Mouse (Mus musculus) MEL (cell line): ENCODE results near the gene Anapc11. TPM values are rescaled to one million over a fixed set of nuclear protein-coding genes. Genes with fewer than 3 reads are reported as not detected.

ENCODE experiments used
- DNase-seq: peaks from one replicate; pipeline ENCODE4 v3.0.0; 2011; ENCODE audit warnings: low read depth, low spot score
- H3K27ac ChIP-seq: 2 replicates; pipeline ENCODE4 v1.5.1; 2012; ENCODE audit warnings: low read depth, mild to moderate bottlenecking, control low read depth, low read length, moderate library complexity; ENCODE audit not compliant: control insufficient read depth
- H3K27me3 ChIP-seq, 2 experiments: fragments of 150-350 bp in 1 of 2; sonication (generic) in 1 of 2; 2 replicates each; pipeline ENCODE4 v1.6.1; 2012; ENCODE audit warnings: low read length in 2 of 2, mild to moderate bottlenecking in 2 of 2, improper control_type of control experiment in 1 of 2, moderate library complexity in 1 of 2; ENCODE audit not compliant: insufficient read depth in 2 of 2, control insufficient read depth in 1 of 2
- H3K36me3 ChIP-seq, 2 experiments: 2 replicates each; pipeline ENCODE4 v1.6.1; 2012 to 2014; ENCODE audit warnings: low read length in 2 of 2, improper control_type of control experiment in 1 of 2, inconsistent platforms in 1 of 2, mild to moderate bottlenecking in 1 of 2; ENCODE audit not compliant: insufficient read depth in 2 of 2, control insufficient read depth in 1 of 2
- H3K4me1 ChIP-seq, 2 experiments: fragments of 150-350 bp in 1 of 2; sonication (generic) in 1 of 2; 2 replicates each; pipeline ENCODE4 v1.6.1; 2012; ENCODE audit warnings: low read length in 2 of 2, improper control_type of control experiment in 1 of 2, mild to moderate bottlenecking in 1 of 2; ENCODE audit not compliant: insufficient read depth in 2 of 2, control insufficient read depth in 1 of 2
- H3K4me3 ChIP-seq, 2 experiments: fragments of 150-350 bp in 1 of 2; sonication (generic) in 1 of 2; 2 replicates each; pipeline ENCODE4 v1.5.1; 2012; ENCODE audit warnings: low read depth in 2 of 2, low read length in 2 of 2, mild to moderate bottlenecking in 2 of 2, moderate library complexity in 2 of 2, control low read depth in 1 of 2, improper control_type of control experiment in 1 of 2; ENCODE audit not compliant: control insufficient read depth in 1 of 2, insufficient read depth in 1 of 2
- H3K79me2 ChIP-seq: 2 replicates; pipeline ENCODE4 v1.6.1; 2012; ENCODE audit warnings: mild to moderate bottlenecking, low read length, moderate library complexity; ENCODE audit not compliant: control insufficient read depth, poor library complexity, insufficient read depth
- H3K9ac ChIP-seq: 2 replicates; pipeline ENCODE4 v1.6.1; 2012; ENCODE audit warnings: low read depth, mild to moderate bottlenecking, control low read depth, low read length, moderate library complexity; ENCODE audit not compliant: control insufficient read depth, poor library complexity, severe bottlenecking
- H3K9me3 ChIP-seq: fragments of 150-350 bp; sonication (generic); replicated peaks from 2 replicates; pipeline ENCODE4 v1.6.1; 2012; ENCODE audit warnings: mild to moderate bottlenecking, low read length, improper control_type of control experiment, moderate library complexity; ENCODE audit not compliant: insufficient read depth
- BHLHE40 ChIP-seq: IDR thresholded peaks from 2 replicates; pipeline ENCODE4 v1.6.1; 2012; ENCODE audit warnings: low read depth, mild to moderate bottlenecking, inconsistent platforms, low read length, improper control_type of control experiment, borderline replicate concordance
- CHD1 ChIP-seq: IDR thresholded peaks from 2 replicates; pipeline ENCODE4 v1.6.1; 2012; ENCODE audit warnings: low read depth, mild to moderate bottlenecking, inconsistent platforms, low read length, improper control_type of control experiment
- CTCF ChIP-seq, 3 experiments: IDR thresholded peaks in 2 of 3; conservative IDR thresholded peaks in 1 of 3; 2 replicates each; pipeline ENCODE4 v1.5.1; 2011 to 2012; ENCODE audit warnings: low read length in 3 of 3, low read depth in 2 of 3, mild to moderate bottlenecking in 2 of 3, improper control_type of control experiment in 1 of 3, inconsistent platforms in 1 of 3, mixed read lengths in 1 of 3, moderate library complexity in 1 of 3; ENCODE audit not compliant: control insufficient read depth in 1 of 3, insufficient read depth in 1 of 3, poor library complexity in 1 of 3, severe bottlenecking in 1 of 3
- ELF1 ChIP-seq: IDR thresholded peaks from 2 replicates; pipeline ENCODE4 v1.6.1; 2014; ENCODE audit warnings: low read depth, mild to moderate bottlenecking, inconsistent platforms, low read length, improper control_type of control experiment, moderate library complexity
- EP300 ChIP-seq, 2 experiments: IDR thresholded peaks; 2 replicates each; pipeline ENCODE4 v1.6.1; 2011; ENCODE audit warnings: improper control_type of control experiment in 2 of 2, low read length in 2 of 2, low read depth in 1 of 2, mild to moderate bottlenecking in 1 of 2
- GATA1 ChIP-seq: IDR thresholded peaks from 2 replicates; pipeline ENCODE4 v1.6.1; 2011; ENCODE audit warnings: low read depth, low read length, improper control_type of control experiment
- HCFC1 ChIP-seq: IDR thresholded peaks from 2 replicates; pipeline ENCODE4 v1.6.1; 2012; ENCODE audit warnings: low read depth, mild to moderate bottlenecking, inconsistent platforms, low read length, improper control_type of control experiment, moderate library complexity
- KAT2A ChIP-seq: conservative IDR thresholded peaks from 2 replicates; pipeline ENCODE4 v1.6.1; 2012; ENCODE audit warnings: low read depth, low read length, improper control_type of control experiment, inconsistent platforms
- MAFK ChIP-seq: IDR thresholded peaks from 2 replicates; pipeline ENCODE4 v1.6.1; 2011; ENCODE audit warnings: low read depth, mild to moderate bottlenecking, low read length, improper control_type of control experiment, borderline replicate concordance
- MAX ChIP-seq: IDR thresholded peaks from 2 replicates; pipeline ENCODE4 v1.6.1; 2011; ENCODE audit warnings: low read length, improper control_type of control experiment
- MAZ ChIP-seq: IDR thresholded peaks from 2 replicates; pipeline ENCODE4 v1.6.1; 2012; ENCODE audit warnings: low read depth, mild to moderate bottlenecking, inconsistent platforms, low read length, improper control_type of control experiment
- MYC ChIP-seq: IDR thresholded peaks from 2 replicates; pipeline ENCODE4 v1.6.1; 2011; ENCODE audit warnings: low read depth, mild to moderate bottlenecking, low read length, improper control_type of control experiment, moderate library complexity
- NELFE ChIP-seq: IDR thresholded peaks from 2 replicates; pipeline ENCODE4 v1.6.1; 2011; ENCODE audit warnings: low read depth, low read length, improper control_type of control experiment
- POLR2A ChIP-seq, 2 experiments: IDR thresholded peaks; 2 replicates each; pipeline ENCODE4 v1.6.1; 2011 to 2012; ENCODE audit warnings: low read length in 2 of 2, mild to moderate bottlenecking in 2 of 2, control low read depth in 1 of 2, improper control_type of control experiment in 1 of 2, low read depth in 1 of 2, moderate library complexity in 1 of 2; ENCODE audit not compliant: control insufficient read depth in 1 of 2, insufficient read depth in 1 of 2, poor library complexity in 1 of 2
- TBP ChIP-seq: IDR thresholded peaks from 2 replicates; pipeline ENCODE4 v1.8.0; 2011; ENCODE audit warnings: low read depth, low read length, improper control_type of control experiment
- polyA plus RNA-seq, 2 experiments: library from polyadenylated mRNA; stranded (reverse) in 1 of 2; unstranded in 1 of 2; fragments of >175 nt in 1 of 2; fragments of >200 nt in 1 of 2; gene quantifications; 2 replicates each; pipeline versions ENCODE4 v1.2.1 to v1.2.4; 2012; ENCODE audit warnings: low replicate concordance in 2 of 2, low read depth in 1 of 2; ENCODE audit not compliant: insufficient read length in 2 of 2, insufficient read depth in 1 of 2, missing spikeins in 1 of 2
- total RNA-seq: library from RNA; depleted of rRNA; stranded (reverse); fragments of 300-350 nt; gene quantifications from 2 replicates; pipeline ENCODE4 v1.2.3, GENCODE M21; 2012

Gene Anapc11
- total and polyA plus RNA-seq, 3 experiments = 120 to 130 TPM; not detected in 1

GRCm38 (mm10) chr11:120562949-120563348, 35.3 kb upstream of the Anapc11 start:
- Histone ChIP-seq H3K79me2 (peaks cover 3% of the 10 kb centered on the region; the same call in 1 of the 2 replicates), H3K9ac (no peak overlapping the region), H3K4me1 (no peaks in the 10 kb centered on the region), H3K9me3 (no peaks in the 10 kb centered on the region), H3K27me3 (no peaks in the 10 kb centered on the region), H3K4me3 (no peak overlapping the region), H3K27ac (no peak overlapping the region), H3K36me3 (peaks cover 0 to 45% of the 10 kb centered on the region in 2 experiments; a peak in 3 of 4 replicates)
- DNase-seq = no peak
- no peak for TF ChIP-seq NELFE
- no peak; a peak in 1 of 4 replicates for TF ChIP-seq POLR2A (IDR thresholded peaks at IDR 0.05; ENCODE audit: control insufficient read depth in 1 of 2, insufficient read depth in 1 of 2, low read depth in 1 of 2, low read length in 2 of 2, poor library complexity in 1 of 2)
- TF ChIP-seq MAZ = no peak

- Histone ChIP-seq H3K4me3 (no peak overlapping the region), H3K9me3 (no peaks in the 10 kb centered on the region), H3K4me1 (no peaks in the 10 kb centered on the region), H3K27me3 (no peaks in the 10 kb centered on the region), H3K27ac (no peak overlapping the region)
- peak; percentile 91 for TF ChIP-seq MAFK
- TF ChIP-seq NELFE = no peak
- peak in 2 of 3 experiments; percentile 13; a peak in 2 of 6 replicates for TF ChIP-seq CTCF (IDR thresholded peaks at IDR 0.05 in 2 of 3, conservative IDR thresholded peaks at IDR 0.05 in 1 of 3; ENCODE audit: control insufficient read depth in 1 of 3, insufficient read depth in 1 of 3, low read depth in 2 of 3, low read length in 3 of 3, poor library complexity in 1 of 3, severe bottlenecking in 1 of 3)
- no peak for TF ChIP-seq GATA1
- TF ChIP-seq, all 39 proteins: peak for 2
- no peak for DNase-seq
- peaks cover 3 to 50% of the 10 kb centered on the region in 2 experiments; a peak in 3 of 4 replicates for H3K36me3 ChIP-seq
- H3K9ac ChIP-seq = no peak overlapping the region
- H3K79me2 ChIP-seq = peaks cover 10% of the 10 kb centered on the region; the same call in 1 of the 2 replicates
These were observed 33.1 kb upstream of the Anapc11 start for GRCm38 (mm10) chr11:120565114-120565513.

GRCm38 (mm10) chr11:120568324-120568723, 29.9 kb upstream of the Anapc11 start:
- H3K4me1 ChIP-seq = peaks cover 0 to 14% of the 10 kb centered on the region in 2 experiments; a peak in 1 of 4 replicates
- H3K4me3 ChIP-seq = no peak overlapping the region
- TF ChIP-seq NELFE = no peak
- TF ChIP-seq MAFK = peak; percentile 70
- no peak for DNase-seq
- H3K36me3 ChIP-seq = peaks cover 19 to 41% of the 10 kb centered on the region in 2 experiments
- H3K27ac ChIP-seq = no peak overlapping the region
- H3K27me3 ChIP-seq = no peaks in the 10 kb centered on the region
- peaks cover 32% of the 10 kb centered on the region for H3K79me2 ChIP-seq
- no peaks in the 10 kb centered on the region for H3K9me3 ChIP-seq
- no peak overlapping the region for H3K9ac ChIP-seq

- Histone ChIP-seq H3K36me3 (peaks cover 22 to 28% of the 10 kb centered on the region in 2 experiments), H3K4me3 (peak overlapping the region; percentile 85 to 94), H3K4me1 (peaks cover 5 to 16% of the 10 kb centered on the region in 2 experiments), H3K9me3 (no peaks in the 10 kb centered on the region), H3K27me3 (no peaks in the 10 kb centered on the region), H3K27ac (peak overlapping the region; percentile 70; the same call in 1 of the 2 replicates), H3K9ac (peak overlapping the region; percentile 81), H3K79me2 (peaks cover 44% of the 10 kb centered on the region)
- no peak for TF ChIP-seq EP300 (IDR thresholded peaks at IDR 0.05; ENCODE audit: low read depth in 1 of 2, low read length in 2 of 2)
- TF ChIP-seq KAT2A = no peak
- TF ChIP-seq TBP = peak; percentile 54; the same call in 1 of the 2 replicates
- TF ChIP-seq BHLHE40 = no peak
- peak; percentile 58; the same call in 1 of the 2 replicates for TF ChIP-seq MAX
- TF ChIP-seq HCFC1 = 0 out of 2 replicates have a peak, but pooled peaks have one; percentile 45
- TF ChIP-seq GATA1 = peak; percentile 51; the same call in 1 of the 2 replicates
- no peak for TF ChIP-seq ELF1
- TF ChIP-seq CHD1 = no peak
- peak in 1 of 2 experiments; percentile 52; a peak in 1 of 4 replicates for TF ChIP-seq POLR2A (IDR thresholded peaks at IDR 0.05; ENCODE audit: control insufficient read depth in 1 of 2, insufficient read depth in 1 of 2, low read depth in 1 of 2, low read length in 2 of 2, poor library complexity in 1 of 2)
- 0 out of 2 replicates have a peak, but pooled peaks have one; percentile 34 for TF ChIP-seq MYC
- peak; percentile 85 for DNase-seq
These were observed 27.1 kb upstream of the Anapc11 start for GRCm38 (mm10) chr11:120571122-120571521.
